Comparison of ENCODE assay signal across 9 mouse cellular contexts in genomic region chr2:151670026-151670967, GRCm38 (mm10). TPM values are rescaled to one million over a fixed set of nuclear protein-coding genes. Genes with fewer than 3 reads are reported as not detected.
DNase-seq lines count a peak whose midpoint lies in the region; ATAC-seq and TF ChIP-seq lines count a peak whose summit lies in the region.
"Had no signal": no experiment of that assay in that cellular context is flagged by ENCODE, and none has a peak within 500 bp of the region (broad histone marks: within the 10 kb centered on the region; RNA-seq: fewer than 3 reads in every experiment).

No protein-coding gene starts in this region.

- H3K36me3 ChIP-seq in heart, embryonic 16.5 days (ENCODE audit: control insufficient read depth, insufficient read depth), result no peaks in the 10 kb centered on the region
- no peaks in the 10 kb centered on the region for H3K36me3 ChIP-seq in hindbrain, embryonic 15.5 days
- no peaks in the 10 kb centered on the region for H3K36me3 ChIP-seq in midbrain, embryonic 15.5 days (replicated peaks)

- H3K9ac ChIP-seq in heart, embryonic 16.5 days (ENCODE audit: low read length), result no peak overlapping the region
- peak overlapping the region; percentile 25; the same call in 1 of the 2 replicates for H3K9ac ChIP-seq in hindbrain, embryonic 15.5 days
- no peak overlapping the region for H3K9ac ChIP-seq in midbrain, embryonic 15.5 days

- H3K27me3 ChIP-seq in heart, embryonic 16.5 days (ENCODE audit: control insufficient read depth, insufficient read depth, low read length), result peaks cover 5% of the 10 kb centered on the region; the same call in 1 of the 2 replicates
- no peaks in the 10 kb centered on the region; the same call in 1 of the 2 replicates for H3K27me3 ChIP-seq in hindbrain, embryonic 15.5 days
- H3K27me3 ChIP-seq in midbrain, embryonic 15.5 days (replicated peaks), result no peaks in the 10 kb centered on the region; the same call in 1 of the 2 replicates

- H3K4me3 ChIP-seq in heart, embryonic 16.5 days (ENCODE audit: low read length), result peak overlapping the region; percentile 10; the same call in 1 of the 2 replicates
- H3K4me3 ChIP-seq in hindbrain, embryonic 15.5 days, result peak overlapping the region; percentile 32
- H3K4me3 ChIP-seq in midbrain, embryonic 15.5 days, result peak overlapping the region; percentile 27

- ATAC-seq in heart, embryonic 16.5 days (replicated peaks; ENCODE audit: extremely low read depth, insufficient read depth, low FRiP score), result no peak
- ATAC-seq in hindbrain, embryonic 15.5 days (ENCODE audit: low FRiP score, low read depth), result peak; percentile 78
- ATAC-seq in midbrain, embryonic 15.5 days (replicated peaks), result peak; percentile 60

- no peak for TF ChIP-seq POLR2A in brain, embryonic 14.5 days (IDR thresholded peaks at IDR 0.05; ENCODE audit: borderline replicate concordance, extremely low read depth, insufficient read depth, insufficient read length, poor library complexity, severe bottlenecking)

- 28% methylated on average over 48 of the region's 48 CpGs for WGBS in heart, embryonic 16.5 days
- WGBS in hindbrain, embryonic 15.5 days, result 36% methylated on average over 48 of the region's 48 CpGs
- WGBS in midbrain, embryonic 15.5 days, result 33% methylated on average over 47 of the region's 48 CpGs

- H3K4me2 ChIP-seq in heart, embryonic 16.5 days (ENCODE audit: low read depth, low read length), result peak overlapping the region; percentile 34; the same call in 1 of the 2 replicates
- H3K4me2 ChIP-seq in hindbrain, embryonic 15.5 days, result peak overlapping the region; percentile 51
- peak overlapping the region; percentile 43 for H3K4me2 ChIP-seq in midbrain, embryonic 15.5 days

- no peak overlapping the region for H3K27ac ChIP-seq in heart, embryonic 16.5 days (ENCODE audit: low read length)
- H3K27ac ChIP-seq in hindbrain, embryonic 15.5 days (replicated peaks), result no peak overlapping the region
- H3K27ac ChIP-seq in midbrain, embryonic 15.5 days, result no peak overlapping the region

- no peak for TF ChIP-seq CTCF in brain, embryonic 14.5 days (IDR thresholded peaks at IDR 0.05; ENCODE audit: borderline replicate concordance, extremely low read depth, insufficient read depth, insufficient read length)

- DNase-seq in heart, adult 11 months, result no peak
- DNase-seq in brain, embryonic 14.5 days (ENCODE audit: low read depth), result peak; percentile 4
- no peak for DNase-seq in left cerebral cortex, adult 9 months (ENCODE audit: low spot score in 2 of 2)
- DNase-seq in ovary, adult 18-20 months (ENCODE audit: low spot score), result no peak
- no peak for DNase-seq in urinary bladder, adult 18-20 months (ENCODE audit: low spot score in 2 of 2)

- no peaks in the 10 kb centered on the region for H3K4me1 ChIP-seq in heart, embryonic 16.5 days (ENCODE audit: control insufficient read depth, insufficient read depth, low read length)
- peaks cover 7% of the 10 kb centered on the region for H3K4me1 ChIP-seq in hindbrain, embryonic 15.5 days (replicated peaks)
- H3K4me1 ChIP-seq in midbrain, embryonic 15.5 days, result no peaks in the 10 kb centered on the region

- H3K9me3 ChIP-seq in heart, embryonic 16.5 days (replicated peaks; ENCODE audit: control insufficient read depth, low read length), result no peaks in the 10 kb centered on the region
- H3K9me3 ChIP-seq in hindbrain, embryonic 15.5 days, result no peaks in the 10 kb centered on the region
- no peaks in the 10 kb centered on the region for H3K9me3 ChIP-seq in midbrain, embryonic 15.5 days

RNA-seq across cellular contexts. Expression of gene Rad21l, which starts 2.0 kb away (rescaled TPM):
- not detected in 2 replicates for polyA plus RNA-seq in heart, embryonic 16.5 days (2015; fragmentation: Nextera tagmentation; extraction: Ambion mirVana)
- polyA plus RNA-seq in brain, embryonic 14.5 days (2012; rRNA removed), result 0.18 TPM in 1 of 2 replicates, not detected in the other
- polyA plus RNA-seq in hindbrain, embryonic 15.5 days (2015; fragmentation: Nextera tagmentation; extraction: Ambion mirVana), result 0.18 and 0.21 TPM in 2 replicates
- 0.17 and 0.26 TPM in 2 replicates for polyA plus RNA-seq in midbrain, embryonic 15.5 days (2015; fragmentation: Nextera tagmentation; extraction: Ambion mirVana)
- polyA plus RNA-seq: liver, adult 2 months had no signal

RNA-seq across cellular contexts. Expression of gene Tmem74b, which starts 31.5 kb away (rescaled TPM):
- polyA plus RNA-seq in heart, embryonic 16.5 days (2015; fragmentation: Nextera tagmentation; extraction: Ambion mirVana), result 3.1 and 3.2 TPM in 2 replicates
- polyA plus RNA-seq in brain, embryonic 14.5 days (2012; rRNA removed), result 22.7 and 23.4 TPM in 2 replicates
- 30.7 and 30.9 TPM in 2 replicates for polyA plus RNA-seq in hindbrain, embryonic 15.5 days (2015; fragmentation: Nextera tagmentation; extraction: Ambion mirVana)
- 29.9 and 32.3 TPM in 2 replicates for polyA plus RNA-seq in midbrain, embryonic 15.5 days (2015; fragmentation: Nextera tagmentation; extraction: Ambion mirVana)
- polyA plus RNA-seq: liver, adult 2 months had no signal

RNA-seq across cellular contexts. Expression of gene Snph, which starts 37.9 kb away (rescaled TPM):
- polyA plus RNA-seq in heart, embryonic 16.5 days (2015; fragmentation: Nextera tagmentation; extraction: Ambion mirVana), result 0.05 and 0.10 TPM in 2 replicates
- 13.8 and 27.0 TPM in 2 replicates for polyA plus RNA-seq in brain, embryonic 14.5 days (2012; rRNA removed)
- 24.1 and 27.7 TPM in 2 replicates for polyA plus RNA-seq in hindbrain, embryonic 15.5 days (2015; fragmentation: Nextera tagmentation; extraction: Ambion mirVana)
- polyA plus RNA-seq in midbrain, embryonic 15.5 days (2015; fragmentation: Nextera tagmentation; extraction: Ambion mirVana), result 20.5 and 22.5 TPM in 2 replicates
- polyA plus RNA-seq: liver, adult 2 months had no signal

Comparison
In these comparisons a context has a peak if more than half of its experiments do, and no peak if none do; other contexts are left out.
1. RNA of gene Snph, which starts 37.9 kb away (polyA plus RNA-seq): 24.1 to 27.7 TPM in hindbrain, embryonic 15.5 days, 13.8 to 27.0 TPM in brain, embryonic 14.5 days and 20.5 to 22.5 TPM in midbrain, embryonic 15.5 days; 0.05 to 0.10 TPM in heart, embryonic 16.5 days; every median in the first group is over 10 times any median in the second.
2. Peak in every context shown above with its lines, with median percentiles within 50 percentile points of each other: H3K4me2 ChIP-seq and H3K4me3 ChIP-seq.